In genomic region chr16:26730941-26731340, GRCm38 (mm10) we compare ENCODE assay signal across 16 mouse cellular contexts.
"Had no signal": no experiment of that assay in that cellular context is flagged by ENCODE, and none has a peak within 500 bp of the region (broad histone marks: within the 10 kb centered on the region; RNA-seq: fewer than 3 reads in every experiment).

No protein-coding gene starts in this region.

- H3K36me3 ChIP-seq: neural tube, embryonic 12.5 days; neural tube, embryonic 13.5 days; neural tube, embryonic 15.5 days; stomach, embryonic 15.5 days had no signal

- H3K27ac ChIP-seq: neural tube, embryonic 12.5 days; neural tube, embryonic 13.5 days; neural tube, embryonic 15.5 days; stomach, embryonic 15.5 days; stomach, postnatal 0 days had no signal

- H3K27me3 ChIP-seq: neural tube, embryonic 12.5 days; neural tube, embryonic 13.5 days; neural tube, embryonic 15.5 days; stomach, embryonic 15.5 days had no signal

- DNase-seq: retina, postnatal 1 day; right cerebral cortex, adult 18-20 months; right cerebral cortex, postnatal 14 days; right cerebral cortex, postnatal 25 days; right cerebral cortex, postnatal 4 days; spleen, adult 18-20 months; thymus, adult 18-20 months; thymus, postnatal 14 days; thymus, postnatal 25 days; thymus, postnatal 36 days; thymus, postnatal 4 days had no signal

- H3K4me1 ChIP-seq: neural tube, embryonic 12.5 days; neural tube, embryonic 13.5 days; neural tube, embryonic 15.5 days; stomach, embryonic 15.5 days had no signal

- H3K4me3 ChIP-seq: neural tube, embryonic 12.5 days; neural tube, embryonic 13.5 days; neural tube, embryonic 15.5 days; stomach, embryonic 15.5 days had no signal
